Mouse (Mus musculus) cerebellum, adult 11 months (tissue): ENCODE results near the gene Pold1.

ENCODE experiments used
- DNase-seq: peaks from one replicate; pipeline ENCODE4 v3.0.0; 2022

Pold1 gene

GRCm38 (mm10) chr7:44542555-44542954, 6.1 kb downstream of the Pold1 start:
- DNase-seq, result peak; percentile 2

- DNase-seq, result no peak
Measured at GRCm38 (mm10) chr7:44538756-44539624, 9.7 kb downstream of the Pold1 start.

DNA sequence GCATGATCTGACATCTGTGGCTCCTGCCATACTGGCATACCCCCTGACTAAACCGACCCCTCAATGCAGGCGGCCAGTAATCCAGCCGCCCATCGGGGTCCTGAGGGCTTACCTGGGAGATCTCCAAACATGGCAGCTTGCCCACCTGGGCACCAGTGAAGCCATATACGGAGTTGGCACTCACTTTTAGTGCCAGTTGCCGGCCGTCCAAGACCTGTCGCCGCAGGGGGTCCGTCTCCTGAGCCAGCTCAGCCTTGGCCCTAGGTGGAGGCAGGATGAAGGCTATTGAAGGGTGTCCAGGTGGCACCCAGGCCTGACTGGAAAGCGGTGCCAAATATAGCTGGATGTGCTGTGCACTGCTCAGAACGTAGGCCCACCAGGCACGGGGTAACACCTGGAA, 11.2 kb downstream of the Pold1 start:
- DNase-seq, result peak; percentile 72

GRCm38 (mm10) chr7:44537009-44537408, 11.6 kb downstream of the Pold1 start:
- no peak for DNase-seq

- DNase-seq, result peak; percentile 79
Measured at GRCm38 (mm10) chr7:44536590-44536968, 12.1 kb downstream of the Pold1 start.

- DNase-seq, result no peak
Measured at GRCm38 (mm10) chr7:44535657-44536589, 12.7 kb downstream of the Pold1 start.

- DNase-seq, result no peak
Measured at GRCm38 (mm10) chr7:44534656-44535441, 13.8 kb downstream of the Pold1 start.

DNA sequence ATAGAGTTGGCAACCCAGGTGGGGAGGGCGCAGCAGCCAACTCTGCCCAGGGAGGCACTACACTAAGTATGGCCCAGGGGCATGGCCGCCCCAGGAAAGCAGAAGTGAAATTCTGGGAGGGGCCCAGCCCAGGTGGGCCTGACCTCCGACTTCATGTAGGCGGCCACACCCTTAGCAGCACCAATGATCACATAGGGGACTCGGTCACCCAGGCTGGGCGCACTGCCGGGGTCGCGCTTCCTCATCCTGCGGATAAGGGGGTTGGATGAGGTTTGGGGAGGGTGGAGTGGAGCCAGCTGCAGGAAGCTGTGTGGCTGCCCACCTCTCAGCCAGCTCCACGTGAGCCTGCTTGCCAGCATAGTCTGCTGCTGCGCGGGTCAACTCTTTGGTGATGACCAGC, 14.4 kb downstream of the Pold1 start:
- DNase-seq, result no peak

DNA sequence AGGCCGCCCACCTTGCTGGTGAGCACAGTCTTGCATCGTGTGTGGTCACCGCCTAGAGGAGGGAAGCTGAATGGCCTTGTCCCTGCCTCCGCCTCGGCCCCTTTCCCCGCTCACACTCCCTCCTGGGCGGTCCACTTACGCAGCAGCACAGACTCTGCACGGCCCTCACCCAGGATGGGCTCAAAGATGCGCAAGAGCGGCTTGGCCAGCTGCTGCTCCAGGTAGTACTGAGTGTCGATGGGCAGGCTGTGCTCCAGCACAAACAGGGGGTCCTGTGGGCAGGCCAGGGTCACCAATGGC, 15.0 kb downstream of the Pold1 start:
- DNase-seq, result no peak

DNA sequence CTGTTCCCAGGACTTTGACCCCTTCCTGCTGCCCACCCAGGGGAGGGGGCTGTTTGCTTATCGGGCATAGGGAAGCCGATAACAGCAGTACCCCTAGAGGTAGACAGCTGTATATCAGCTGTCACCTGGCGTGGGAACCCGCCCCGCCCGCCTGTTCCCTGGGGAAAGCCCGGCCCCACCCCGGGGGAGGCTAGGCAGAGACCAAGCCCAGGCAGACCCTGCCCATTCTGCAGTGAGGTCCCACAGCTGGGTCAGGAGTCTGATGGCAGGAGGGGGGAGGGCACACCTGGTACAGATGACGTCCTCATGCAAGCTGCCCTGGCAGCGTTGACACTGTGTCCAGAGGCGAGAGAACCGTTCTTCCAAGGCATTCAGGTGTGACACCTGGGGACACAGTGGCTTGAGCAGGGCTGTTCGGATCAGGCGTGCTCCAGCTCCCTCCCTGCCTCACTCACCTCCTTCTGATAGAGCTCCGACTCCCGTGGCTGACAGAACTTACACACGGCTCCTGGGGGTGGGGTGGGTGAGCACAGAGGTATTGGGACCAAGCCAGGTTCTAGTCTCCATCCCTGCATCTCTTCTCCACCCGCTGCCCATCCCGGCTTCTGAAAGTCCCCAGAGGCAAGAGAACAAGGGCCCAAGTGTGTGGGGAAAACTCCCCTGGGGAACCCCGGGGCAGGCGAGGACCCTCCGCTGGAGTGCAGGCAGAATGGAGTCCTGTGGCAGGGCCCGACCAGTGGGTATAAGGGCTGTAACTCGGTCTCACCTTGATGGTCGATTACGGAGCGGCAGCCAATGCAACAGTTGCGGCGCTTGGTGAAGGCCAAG, 15.5 kb downstream of the Pold1 start:
- DNase-seq, result no peak

- DNase-seq, result no peak
Measured at GRCm38 (mm10) chr7:44531946-44532732, 16.5 kb downstream of the Pold1 start, which contains the start of gene Spib. Spib (minus strand) TSS chr7:44532071.

- DNase-seq, result no peak
Measured at GRCm38 (mm10) chr7:44531207-44531606, 17.4 kb downstream of the Pold1 start.

DNA sequence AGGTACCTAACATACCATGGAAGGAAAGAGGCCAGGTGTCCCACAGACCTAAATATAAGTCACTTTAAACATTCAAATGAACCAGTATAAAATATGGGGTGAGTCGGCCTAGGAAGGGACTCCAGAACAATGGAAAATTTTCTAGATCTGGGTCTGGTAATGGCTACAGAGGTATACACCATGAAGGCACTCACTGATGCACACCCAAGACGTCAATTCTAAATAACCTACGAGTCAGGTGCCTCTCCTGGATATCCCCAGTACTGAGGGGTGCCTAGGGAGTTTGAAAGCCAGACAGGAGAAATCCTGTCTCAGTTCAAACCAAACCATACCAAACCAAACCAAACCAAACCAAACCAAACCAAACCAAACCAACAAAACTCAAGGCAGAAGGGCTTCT, 18.1 kb downstream of the Pold1 start:
- no peak for DNase-seq

DNA sequence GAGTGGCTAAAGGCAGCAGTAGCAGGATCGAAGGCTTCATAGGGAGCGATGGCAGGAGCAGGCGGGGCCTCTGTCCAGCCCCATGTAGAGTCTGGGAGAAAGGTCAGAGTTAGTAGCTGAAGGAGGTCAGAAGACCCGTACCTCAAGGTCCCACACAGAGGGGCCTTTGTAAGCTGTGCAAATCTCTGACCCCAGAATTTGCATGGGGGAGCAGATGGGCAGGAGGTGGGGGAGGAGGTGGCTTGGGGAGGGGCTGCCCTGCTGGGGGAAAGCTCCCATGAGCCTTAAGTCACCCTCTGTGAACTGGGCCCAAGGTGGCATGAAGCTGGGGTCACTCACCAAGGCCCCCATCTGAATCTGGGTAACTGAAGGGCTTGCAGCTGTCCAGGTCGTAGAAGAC, 19.1 kb downstream of the Pold1 start:
- no peak for DNase-seq

DNA sequence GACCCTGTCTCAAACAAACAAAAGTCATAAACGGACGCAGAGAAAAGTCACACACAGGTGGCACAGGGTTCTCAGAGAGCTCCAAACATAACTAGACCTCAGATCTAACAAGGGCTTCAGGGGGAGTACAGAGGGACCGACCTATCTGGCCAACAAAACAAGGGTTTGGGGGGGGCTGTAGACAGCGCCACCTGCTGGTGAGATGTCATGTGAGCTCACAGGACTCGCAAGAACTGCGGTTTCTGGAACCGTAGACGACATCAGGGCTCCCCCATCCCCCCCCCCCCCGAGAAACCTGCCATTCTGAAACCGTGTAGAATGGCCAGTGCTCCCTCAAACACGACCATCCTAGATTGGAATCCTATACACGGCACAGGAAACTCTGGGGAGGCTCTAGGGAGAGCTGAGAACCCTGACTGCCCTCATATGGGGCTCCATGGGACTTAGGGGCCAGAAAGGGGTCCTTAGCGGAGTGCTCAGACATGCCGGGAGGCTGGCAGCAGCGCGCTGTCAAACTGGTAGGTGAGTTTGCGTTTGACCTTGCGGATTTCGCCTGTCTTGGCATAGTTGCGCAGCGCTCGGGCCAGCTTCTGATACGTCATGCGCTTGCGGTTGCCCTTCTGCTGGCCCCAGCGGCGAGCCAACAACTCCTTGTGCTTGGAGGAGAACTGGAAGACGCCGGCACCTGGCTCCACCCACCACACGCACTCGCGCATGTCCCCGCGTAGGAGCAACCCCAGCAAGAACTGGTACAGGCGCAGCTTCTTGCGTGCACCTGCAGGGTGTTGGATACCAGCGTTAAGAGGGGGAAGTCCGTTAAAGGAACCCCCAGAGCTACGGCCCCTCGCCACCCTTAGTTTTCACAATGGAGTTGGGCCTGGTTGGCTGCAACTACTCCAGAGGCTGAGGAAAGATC, 20.9 kb downstream of the Pold1 start:
- DNase-seq, result peak; percentile 82

DNA sequence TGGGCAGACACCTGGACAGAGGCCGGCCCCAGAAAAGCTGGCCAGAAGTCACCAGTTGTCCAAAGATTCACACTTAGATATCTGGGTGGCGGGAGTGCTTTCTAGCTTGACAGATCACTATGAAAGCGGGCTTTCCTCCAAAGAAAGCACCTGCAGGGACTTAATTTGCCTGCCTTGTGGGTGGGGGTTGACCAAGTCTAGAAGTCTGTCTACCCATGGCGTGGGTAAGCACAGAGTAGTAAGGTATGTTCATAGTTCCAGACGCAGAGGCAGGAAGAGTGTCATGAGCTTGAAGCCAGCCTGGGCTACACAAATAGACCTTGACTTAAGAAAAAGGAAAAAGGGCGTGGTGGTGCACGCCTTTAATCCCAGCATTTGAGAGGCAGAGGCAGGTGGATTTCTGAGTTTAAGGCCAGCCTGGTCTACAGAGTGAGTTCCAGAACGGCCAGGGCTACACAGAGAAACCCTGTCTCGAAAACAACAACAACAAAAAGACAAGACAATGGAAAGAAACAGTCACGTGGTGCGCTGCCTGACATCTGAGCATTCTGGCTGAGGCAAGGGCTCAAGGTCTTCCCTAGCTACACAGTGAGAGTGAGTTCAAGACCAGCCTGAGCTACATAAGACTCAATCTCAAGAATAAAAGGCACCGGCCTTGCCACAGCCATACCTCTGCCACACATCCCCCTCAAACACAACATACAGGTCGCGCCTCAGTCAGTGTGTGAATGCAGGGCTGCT, 22.1 kb downstream of the Pold1 start:
- DNase-seq, result no peak

GRCm38 (mm10) chr7:44525126-44525832, 23.4 kb downstream of the Pold1 start:
- no peak for DNase-seq

DNA sequence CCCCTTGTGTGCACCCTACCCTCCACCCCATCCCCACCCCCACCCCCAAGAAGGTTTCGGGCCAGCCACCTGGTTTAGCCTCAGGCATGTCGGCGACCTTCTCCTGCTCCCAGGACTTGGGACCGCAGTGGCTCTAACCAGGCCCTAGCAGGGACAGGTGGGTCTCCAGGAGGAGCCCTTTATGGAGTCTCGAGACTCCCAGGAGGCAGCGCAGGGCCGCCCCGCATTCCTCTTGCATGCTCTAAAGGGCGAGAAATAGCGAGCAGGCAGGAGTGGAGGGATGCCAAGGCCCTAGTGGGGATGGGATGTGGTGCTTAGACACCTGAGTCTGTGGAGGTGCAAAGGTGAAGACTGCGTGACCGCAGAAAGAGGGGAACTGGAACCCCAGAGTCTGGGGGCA, 24.1 kb downstream of the Pold1 start, which contains the start of gene Mybpc2:
Gene Mybpc2, minus strand, starts transcription at position 155 of the 400 bp plus-strand sequence.
- DNase-seq, result no peak

DNA sequence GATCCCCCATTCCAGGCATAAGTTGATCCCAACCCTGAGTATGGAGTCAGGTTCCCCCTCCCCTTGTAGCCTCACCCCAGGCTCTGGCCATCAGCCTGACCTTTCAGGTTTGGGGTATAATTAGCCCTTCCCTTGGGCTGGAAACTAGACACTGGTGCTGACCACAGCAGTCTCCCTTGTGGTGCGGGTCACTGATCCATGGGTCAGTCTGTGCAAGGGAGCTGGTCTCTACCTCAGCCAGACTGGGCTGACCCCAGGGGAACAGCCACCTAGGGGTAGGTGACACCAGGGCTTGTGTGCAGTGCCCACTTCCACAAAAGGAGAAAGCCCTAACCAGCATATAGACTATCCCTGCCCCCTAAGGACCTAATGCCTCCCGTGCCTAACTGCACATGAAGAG, 25.6 kb downstream of the Pold1 start:
- no peak for DNase-seq
